Mouse (Mus musculus) hindbrain, embryonic 16.5 days (tissue): ENCODE measurements around the gene Coro1c. TPM values are rescaled to one million over a fixed set of nuclear protein-coding genes. Genes with fewer than 3 reads are reported as not detected.
A peak's percentile ranks its signal among the peaks of the same experiment; 100 is the strongest.
"Not testable (repeated sequence)": the region's sequence is repeated elsewhere in the genome, so short reads cannot be mapped to it uniquely, and the experiment has no call there.

Source experiments
- ATAC-seq: fragments of 200-750 bp; cut with Nextera tagmentation; 2 replicates; pipeline ENCODE4 v1.8.0; 2017; ENCODE audit warnings: moderate TSS enrichment, moderate library complexity
- H3K27ac ChIP-seq: fragments of 300-500 bp; sonication (generic); 2 replicates; pipeline ENCODE4 v1.5.1; 2014; ENCODE audit warnings: low read depth, mild to moderate bottlenecking, control low read depth, low read length, moderate library complexity
- H3K27me3 ChIP-seq: fragments of 300-500 bp; sonication (generic); replicated peaks from 2 replicates; pipeline ENCODE4 v1.6.1; 2014; ENCODE audit warnings: low read length; ENCODE audit not compliant: control insufficient read depth, insufficient read depth
- H3K36me3 ChIP-seq: fragments of 300-500 bp; sonication (generic); 2 replicates; pipeline ENCODE4 v1.6.1; 2014; ENCODE audit warnings: mild to moderate bottlenecking, low read length, moderate library complexity, mixed read lengths; ENCODE audit not compliant: control insufficient read depth, insufficient read depth
- H3K4me1 ChIP-seq: fragments of 300-500 bp; sonication (generic); 2 replicates; pipeline ENCODE4 v1.6.1; 2014; ENCODE audit warnings: low read depth, low read length; ENCODE audit not compliant: control insufficient read depth, insufficient read depth
- H3K4me2 ChIP-seq: fragments of 300-500 bp; sonication (generic); 2 replicates; pipeline ENCODE4 v1.6.1; 2014; ENCODE audit warnings: mild to moderate bottlenecking, low read length, control low read depth, moderate library complexity
- H3K4me3 ChIP-seq: fragments of 300-500 bp; sonication (generic); 2 replicates; pipeline ENCODE4 v1.5.1; 2014; ENCODE audit warnings: mild to moderate bottlenecking, low read length, control low read depth, moderate library complexity
- H3K9ac ChIP-seq: fragments of 300-500 bp; sonication (generic); 2 replicates; pipeline ENCODE4 v1.6.1; 2014; ENCODE audit warnings: low read depth, mild to moderate bottlenecking, control low read depth, low read length, moderate library complexity
- H3K9me3 ChIP-seq: fragments of 300-500 bp; sonication (generic); 2 replicates; pipeline ENCODE4 v1.6.1; 2014; ENCODE audit warnings: mild to moderate bottlenecking, low read length, moderate library complexity; ENCODE audit not compliant: control insufficient read depth
- WGBS: fragments of 180-500 bp; shearing (Covaris S2); extraction: QIAGEN DNeasy Blood & Tissue Kit; methylation state at CpG from one replicate; pipeline ENCODE4 v1.1.7; 2014; 5-methylcytosine and 5-hydroxymethylcytosine counted together
- polyA plus RNA-seq: library from polyadenylated mRNA; unstranded; fragments of >200 nt; fragmentation: Nextera tagmentation; extraction: Ambion mirVana; gene quantifications from 2 replicates; pipeline ENCODE4 v1.2.1, GENCODE M21; 2015

Gene Coro1c
- polyA plus RNA-seq, 1 experiment from 2014 or later: 176 TPM

DNA sequence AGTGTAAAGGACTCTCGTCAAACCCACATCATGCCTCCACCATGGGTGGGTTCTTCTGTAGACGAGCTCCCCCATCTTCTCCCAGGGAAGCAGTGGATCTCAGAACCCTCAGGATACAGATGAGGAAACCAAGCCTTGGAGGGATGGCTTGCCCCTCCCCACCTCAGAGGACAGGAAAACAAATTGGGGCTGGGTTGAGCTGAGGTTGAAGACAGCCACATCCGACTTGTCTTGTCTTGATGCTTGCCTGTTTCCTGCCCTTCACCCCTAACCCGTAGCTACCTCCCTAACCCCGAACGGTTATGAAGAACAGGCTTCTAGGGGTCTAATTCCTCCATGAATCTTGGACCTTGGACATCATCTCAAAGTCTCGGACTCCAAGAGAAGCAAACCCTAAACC lies 83.0 kb downstream of the Coro1c start:
- H3K27me3 ChIP-seq: no peaks in the 10 kb centered on the region
- no peak overlapping the region for H3K4me3 ChIP-seq
- H3K4me1 ChIP-seq: no peaks in the 10 kb centered on the region
- no peaks in the 10 kb centered on the region for H3K36me3 ChIP-seq
- H3K9me3 ChIP-seq: no peaks in the 10 kb centered on the region
- no peak overlapping the region for H3K27ac ChIP-seq
- no peak overlapping the region for H3K4me2 ChIP-seq
- ATAC-seq: no peak
- whole genome bisulfite sequencing: 86% methylated on average over 7 of the region's 7 CpGs
- no peak overlapping the region for H3K9ac ChIP-seq

DNA sequence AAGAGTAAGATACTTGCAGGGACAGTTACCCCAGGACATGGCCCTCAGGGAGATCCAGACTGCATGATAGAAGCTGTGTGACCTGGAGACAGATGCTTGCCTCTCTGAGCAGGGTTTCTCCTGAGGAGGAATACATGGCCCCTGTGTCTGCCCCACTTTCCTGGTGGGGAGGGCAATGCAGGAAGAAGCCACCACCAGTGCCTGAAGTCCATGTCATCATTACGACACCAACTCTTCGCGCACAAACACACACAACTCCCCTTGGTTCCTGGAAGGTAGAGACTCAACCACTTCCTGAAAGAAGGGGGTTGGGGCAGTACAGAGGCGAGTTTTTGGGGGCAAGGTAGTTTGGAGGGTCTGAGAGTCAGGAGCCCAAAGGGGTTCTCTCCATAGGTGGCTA lies 84.3 kb downstream of the Coro1c start:
- no peaks in the 10 kb centered on the region for H3K27me3 ChIP-seq
- H3K4me3 ChIP-seq: no peak overlapping the region
- WGBS: 95% methylated on average over 4 of the region's 4 CpGs
- H3K4me2 ChIP-seq: no peak overlapping the region
- no peak overlapping the region for H3K27ac ChIP-seq
- no peaks in the 10 kb centered on the region for H3K36me3 ChIP-seq
- no peak for ATAC-seq
- H3K9ac ChIP-seq: no peak overlapping the region
- H3K4me1 ChIP-seq: no peaks in the 10 kb centered on the region
- H3K9me3 ChIP-seq: no peaks in the 10 kb centered on the region

DNA sequence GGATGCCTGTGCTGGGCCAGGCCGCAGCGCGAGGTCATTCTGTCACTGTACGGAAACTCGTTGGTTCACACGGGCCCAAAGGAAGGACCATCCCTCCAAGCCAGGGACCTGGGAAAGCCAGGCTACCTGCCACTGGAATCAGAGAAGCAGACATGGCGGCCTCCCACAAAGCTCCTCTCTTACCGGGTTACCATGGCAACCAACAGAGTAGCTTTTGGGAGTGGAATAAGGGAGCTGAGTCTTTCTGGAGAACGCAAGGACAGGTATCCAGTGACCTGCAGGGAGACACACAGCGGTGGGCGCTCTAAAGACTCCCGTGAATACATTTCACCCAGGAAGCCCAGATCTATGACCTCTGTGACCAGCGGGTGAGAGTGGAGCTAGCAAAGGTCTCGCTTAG lies 90.0 kb downstream of the Coro1c start:
- ATAC-seq: 0 out of 2 replicates have a peak, but pooled peaks have one; percentile 20
- H3K27me3 ChIP-seq: no peaks in the 10 kb centered on the region
- no peaks in the 10 kb centered on the region for H3K9me3 ChIP-seq
- WGBS: 64% methylated on average over 14 of the region's 14 CpGs
- peaks cover 4% of the 10 kb centered on the region; the same call in 1 of the 2 replicates for H3K4me1 ChIP-seq
- H3K4me3 ChIP-seq: no peak overlapping the region
- no peak overlapping the region for H3K27ac ChIP-seq
- H3K4me2 ChIP-seq: no peak overlapping the region
- no peaks in the 10 kb centered on the region for H3K36me3 ChIP-seq
- no peak overlapping the region for H3K9ac ChIP-seq

DNA sequence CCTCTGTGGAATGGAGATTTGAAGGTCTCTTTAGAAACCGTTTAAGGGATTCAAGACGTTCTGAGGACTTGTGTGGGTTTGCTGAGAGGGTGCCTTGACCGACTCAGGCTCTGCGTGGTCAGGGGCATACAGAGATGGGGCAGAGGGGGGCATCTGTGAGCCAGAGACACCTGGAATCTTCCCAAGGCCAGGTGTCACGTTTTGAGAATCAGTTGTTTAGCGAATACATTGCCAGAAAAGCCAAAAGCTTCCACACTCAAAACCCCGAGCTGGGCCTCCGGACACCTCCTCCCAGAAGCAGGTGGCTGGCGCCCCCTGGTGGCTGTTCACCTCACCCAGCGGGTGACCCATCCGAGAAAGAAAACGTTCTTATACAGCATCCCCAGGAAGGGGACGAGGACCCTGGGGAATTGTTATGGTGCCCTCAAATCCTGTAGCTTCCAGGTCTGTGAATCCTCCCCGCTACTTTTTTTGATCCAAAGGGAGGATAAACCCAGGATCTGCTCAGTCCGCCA lies 92.9 kb downstream of the Coro1c start:
- Histone ChIP-seq H3K27me3 (no peaks in the 10 kb centered on the region; the same call in 1 of the 2 replicates), H3K4me2 (no peak overlapping the region), H3K4me3 (no peak overlapping the region), H3K4me1 (peaks cover 4% of the 10 kb centered on the region; the same call in 1 of the 2 replicates), H3K9ac (no peak overlapping the region), H3K9me3 (0 out of 2 replicates have a peak, but pooled peaks cover 4% of the 10 kb centered on the region), H3K27ac (no peak overlapping the region), H3K36me3 (no peaks in the 10 kb centered on the region)
- ATAC-seq: no peak
- WGBS: 11% methylated on average over 15 of the region's 15 CpGs

DNA sequence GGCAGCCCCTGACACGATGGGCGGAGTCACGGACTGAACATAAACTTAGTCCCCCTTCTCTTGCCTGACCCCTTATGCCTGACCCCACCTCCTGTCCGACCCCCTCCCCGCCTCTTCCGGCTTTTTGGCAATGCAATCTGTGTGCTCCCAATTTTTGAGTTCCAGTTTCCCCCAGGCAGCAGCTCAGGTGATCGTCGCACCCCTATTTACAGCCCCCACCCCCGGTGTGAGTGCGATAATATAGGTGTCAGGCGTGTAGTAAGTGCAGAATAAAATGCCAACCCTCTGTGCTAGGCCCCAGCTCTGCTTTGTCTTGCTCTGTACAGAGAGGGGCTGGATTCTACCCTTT lies 93.5 kb downstream of the Coro1c start:
- Histone ChIP-seq H3K27ac (no peak overlapping the region), H3K36me3 (no peaks in the 10 kb centered on the region), H3K4me1 (peaks cover 4% of the 10 kb centered on the region; the same call in 1 of the 2 replicates), H3K4me3 (no peak overlapping the region), H3K9me3 (0 out of 2 replicates have a peak, but pooled peaks cover 4% of the 10 kb centered on the region), H3K4me2 (no peak overlapping the region), H3K9ac (no peak overlapping the region), H3K27me3 (no peaks in the 10 kb centered on the region; the same call in 1 of the 2 replicates)
- WGBS: 54% methylated on average over 11 of the region's 11 CpGs
- no peak for ATAC-seq

DNA sequence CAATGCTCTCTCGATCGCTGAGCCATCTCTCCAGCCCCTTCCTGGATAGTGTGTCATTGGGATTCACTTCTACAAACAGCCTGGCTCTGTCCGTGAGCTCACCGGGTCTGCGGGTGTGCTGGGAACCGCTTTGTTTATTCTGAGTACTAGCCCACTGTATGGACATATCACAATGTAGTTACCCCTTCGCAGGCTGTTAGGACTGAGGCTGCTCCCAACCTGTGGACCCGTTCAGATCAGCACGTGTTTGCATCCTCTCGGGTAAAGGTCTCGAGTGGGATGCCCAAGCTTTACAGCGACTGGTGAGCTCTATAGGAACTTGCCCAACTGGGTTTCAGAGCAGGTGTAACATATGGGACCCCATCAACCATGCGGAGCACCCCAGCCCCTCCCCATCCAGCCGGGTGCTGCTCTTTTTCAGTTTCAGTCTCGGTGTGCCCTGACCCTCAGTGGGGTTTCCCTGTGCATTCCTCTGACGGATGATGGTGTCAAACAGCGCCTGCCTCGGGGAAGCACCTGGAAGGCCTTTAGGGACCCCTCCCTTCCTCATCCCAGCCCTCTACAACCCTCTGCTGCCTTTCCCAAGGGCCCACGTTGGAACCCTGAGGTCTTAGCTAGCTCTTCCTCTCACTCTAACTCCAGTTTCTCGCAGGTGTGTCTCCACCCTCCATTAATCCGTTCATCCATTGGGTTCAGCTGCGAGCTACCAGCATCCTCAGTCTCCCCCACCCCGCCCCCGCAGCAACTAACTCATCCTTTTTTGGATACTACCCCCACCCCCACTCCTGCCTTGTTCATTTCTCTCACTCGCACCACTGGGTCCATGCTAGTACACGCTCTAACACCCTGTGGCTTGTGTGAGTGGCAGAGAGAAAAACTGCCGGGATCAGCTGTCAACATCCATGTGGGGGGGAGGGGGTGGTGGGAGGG lies 94.2 kb downstream of the Coro1c start:
- Histone ChIP-seq H3K4me2 (no peak overlapping the region), H3K4me1 (peaks cover 4% of the 10 kb centered on the region; the same call in 1 of the 2 replicates), H3K4me3 (no peak overlapping the region), H3K9ac (no peak overlapping the region), H3K9me3 (0 out of 2 replicates have a peak, but pooled peaks cover 4% of the 10 kb centered on the region), H3K36me3 (no peaks in the 10 kb centered on the region), H3K27me3 (no peaks in the 10 kb centered on the region; the same call in 1 of the 2 replicates), H3K27ac (no peak overlapping the region)
- 38% methylated on average over 27 of the region's 27 CpGs for WGBS
- ATAC-seq: no peak

DNA sequence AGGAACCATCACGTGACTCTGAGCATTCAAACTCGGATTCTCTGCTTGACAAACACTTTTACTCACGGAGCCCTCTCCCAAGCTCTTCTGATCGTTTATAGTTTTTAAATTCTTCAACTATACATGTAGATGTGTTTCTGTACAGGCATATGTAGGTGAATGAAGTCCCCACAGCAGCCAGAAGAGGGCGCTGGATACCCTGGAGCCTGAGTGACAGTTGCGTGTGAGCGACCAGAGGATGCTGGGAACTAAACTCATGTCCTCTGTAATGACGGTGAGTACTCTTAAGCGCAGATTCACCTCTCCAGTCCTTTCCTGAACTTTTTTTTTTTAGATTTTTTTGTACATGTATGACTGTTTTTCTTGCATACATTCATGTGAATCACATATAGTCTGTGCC lies 95.0 kb downstream of the Coro1c start:
- WGBS: 26% methylated on average over 9 of the region's 9 CpGs
- Histone ChIP-seq H3K36me3 (no peaks in the 10 kb centered on the region), H3K4me2 (no peak overlapping the region), H3K4me3 (no peak overlapping the region), H3K27ac (no peak overlapping the region), H3K9me3 (0 out of 2 replicates have a peak, but pooled peaks cover 4% of the 10 kb centered on the region), H3K9ac (no peak overlapping the region), H3K4me1 (peaks cover 4% of the 10 kb centered on the region; the same call in 1 of the 2 replicates), H3K27me3 (no peaks in the 10 kb centered on the region; the same call in 1 of the 2 replicates)
- ATAC-seq: no peak

DNA sequence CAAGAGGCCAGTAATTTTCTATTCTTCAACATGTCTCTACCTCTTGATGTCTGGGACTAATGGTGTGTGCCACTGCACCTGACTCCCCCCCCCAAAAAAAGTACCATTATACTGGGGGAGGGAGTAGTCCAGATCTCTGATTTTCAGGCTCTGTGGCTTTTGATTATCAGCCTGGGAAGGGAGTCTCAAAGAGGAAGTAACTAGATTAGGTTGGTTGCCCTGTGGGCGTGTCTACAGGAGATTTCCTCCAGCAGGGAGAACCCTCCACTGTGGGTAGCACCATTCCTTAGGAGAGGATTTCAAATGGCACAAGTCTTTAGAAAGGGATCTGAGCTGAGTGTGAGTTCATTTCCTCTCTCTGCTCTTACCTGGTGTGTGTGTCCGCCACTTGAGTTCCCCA lies 95.9 kb downstream of the Coro1c start:
- H3K4me2 ChIP-seq: no peak overlapping the region
- no peaks in the 10 kb centered on the region for H3K36me3 ChIP-seq
- 0 out of 2 replicates have a peak, but pooled peaks cover 4% of the 10 kb centered on the region for H3K9me3 ChIP-seq
- no peaks in the 10 kb centered on the region for H3K4me1 ChIP-seq
- no peak for ATAC-seq
- no peak overlapping the region for H3K27ac ChIP-seq
- no peak overlapping the region for H3K9ac ChIP-seq
- WGBS: 85% methylated on average over 2 of the region's 2 CpGs
- H3K27me3 ChIP-seq: no peaks in the 10 kb centered on the region; the same call in 1 of the 2 replicates
- no peak overlapping the region for H3K4me3 ChIP-seq

DNA sequence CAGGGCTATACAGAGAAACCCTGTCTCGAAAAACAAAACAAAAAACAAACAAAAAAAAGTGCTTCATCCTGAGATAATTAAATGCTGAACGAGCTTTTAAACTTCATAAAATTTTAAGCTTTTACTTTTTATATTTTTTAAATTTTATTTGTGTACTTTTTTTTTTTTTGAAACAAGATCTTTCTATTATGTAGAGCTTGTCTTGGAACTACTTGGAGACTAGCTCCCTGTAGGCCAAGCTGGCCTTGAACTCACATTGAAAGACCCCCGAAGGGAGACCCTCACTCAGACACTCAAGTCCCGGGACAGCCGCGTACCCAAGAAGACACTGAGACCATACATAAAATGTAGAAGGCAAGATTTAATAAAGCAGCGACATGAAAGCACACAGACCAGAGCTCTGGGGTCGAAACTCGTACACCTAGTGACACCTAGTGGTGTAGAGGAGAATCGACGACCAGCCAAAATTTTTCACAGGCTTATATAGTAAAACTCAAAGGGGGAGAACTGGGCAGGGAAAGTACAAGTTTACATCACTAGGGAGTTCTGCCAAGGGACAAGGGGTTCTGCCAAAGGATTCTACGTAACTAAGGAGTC lies 96.6 kb downstream of the Coro1c start:
- not testable (repeated sequence) for ATAC-seq, H3K9me3 ChIP-seq, H3K27me3 ChIP-seq, H3K36me3 ChIP-seq, H3K9ac ChIP-seq, H3K4me3 ChIP-seq, H3K4me1 ChIP-seq, H3K4me2 ChIP-seq, H3K27ac ChIP-seq
- 20% methylated on average over 11 of the region's 12 CpGs for WGBS
